Mouse (Mus musculus) heart, adult 2 months (tissue): ENCODE data around the gene Lrrc7.

Experiments used
- EP300 ChIP-seq: fragments of 200-500 bp; IDR thresholded peaks from 2 replicates; pipeline ENCODE4 v1.6.1; 2011; ENCODE audit warnings: low read depth, low read length, control low read depth; ENCODE audit not compliant: insufficient read depth
- POLR2A ChIP-seq: fragments of 200-500 bp; IDR thresholded peaks from 2 replicates; pipeline ENCODE4 v1.6.1; 2011; ENCODE audit warnings: mild to moderate bottlenecking, low read depth, low read length, control low read depth; ENCODE audit not compliant: insufficient read depth

GRCm38 (mm10) chr3:158362091-158362490 lies 199.9 kb downstream of the Lrrc7 start:
- TF ChIP-seq EP300 (no peak), POLR2A (no peak)
